Mouse (Mus musculus): ENCODE measurements around the gene Tagap. TPM values are rescaled to one million over a fixed set of nuclear protein-coding genes. Genes with fewer than 3 reads are reported as not detected.

The Tagap gene
- polyA plus RNA-seq, 1 experiment from 2014 or later = 0.80 TPM

DNA sequence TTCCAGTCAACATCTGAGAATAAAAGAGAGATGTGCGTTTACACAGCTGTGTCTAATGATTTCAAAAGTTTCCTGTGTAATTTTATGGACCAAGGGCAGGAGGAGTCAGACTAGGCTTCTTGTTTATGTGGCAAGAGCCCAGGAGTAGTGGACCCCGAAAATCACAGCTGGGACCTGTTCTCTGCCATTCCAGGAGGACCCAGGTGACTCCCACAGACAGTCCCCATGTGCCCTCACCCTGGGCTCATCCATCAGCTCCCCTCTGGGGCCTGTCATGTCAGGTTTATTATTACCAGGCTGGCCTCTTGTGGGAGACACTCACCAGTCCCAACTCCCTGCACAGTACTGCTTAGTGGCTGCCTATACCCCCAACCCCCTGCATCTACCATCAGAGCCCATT, 6.6 kb upstream of the Tagap start:
- WGBS = 62% methylated on average over 2 of the region's 2 CpGs
- ATAC-seq = no peak

DNA sequence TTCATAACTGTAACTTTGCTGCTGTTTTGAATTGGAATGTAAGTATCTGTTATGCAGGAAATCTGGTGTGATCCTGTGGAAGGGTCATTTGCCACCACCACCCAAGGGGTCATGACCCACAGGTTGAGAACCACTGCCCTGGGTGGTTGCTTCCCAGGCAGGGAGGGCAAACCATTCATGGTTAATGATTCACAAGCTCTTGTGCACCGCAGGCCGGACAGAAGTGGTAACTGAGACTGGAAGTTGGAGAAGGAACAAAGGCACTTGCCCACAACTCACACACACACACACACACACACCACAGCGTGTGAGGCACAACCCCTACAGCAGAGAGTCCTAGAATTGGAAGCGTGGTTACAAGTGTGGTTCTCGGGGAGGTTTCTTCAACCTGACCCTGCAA, 3.2 kb upstream of the Tagap start:
- Histone ChIP-seq H3K27me3 (replicated peaks; ENCODE audit: control insufficient read depth, insufficient read depth, low read length) (no peaks in the 10 kb centered on the region), H3K4me2 (replicated peaks; ENCODE audit: low read depth) (no peak overlapping the region), H3K36me3 (ENCODE audit: control insufficient read depth, insufficient read depth) (no peaks in the 10 kb centered on the region), H3K27ac (ENCODE audit: low read depth, low read length) (no peak overlapping the region), H3K4me1 (replicated peaks; ENCODE audit: control insufficient read depth, insufficient read depth, low read length) (no peaks in the 10 kb centered on the region), H3K9ac (ENCODE audit: low read depth, low read length) (no peak overlapping the region), H3K9me3 (ENCODE audit: control insufficient read depth) (no peaks in the 10 kb centered on the region), H3K4me3 (ENCODE audit: low read depth, low read length) (no peak overlapping the region)
- no peak for ATAC-seq
- no peak for TF ChIP-seq CTCF (IDR thresholded peaks at IDR 0.05; ENCODE audit: low read depth)
- WGBS = 63% methylated on average over 5 of the region's 5 CpGs

More for the DNA sequence above, 6.6 kb upstream of the Tagap start:
- Histone ChIP-seq H3K9me3 (ENCODE audit: control insufficient read depth) (no peaks in the 10 kb centered on the region), H3K4me3 (ENCODE audit: low read depth, low read length) (no peak overlapping the region), H3K27me3 (replicated peaks; ENCODE audit: control insufficient read depth, insufficient read depth, low read length) (no peaks in the 10 kb centered on the region), H3K9ac (ENCODE audit: low read depth, low read length) (no peak overlapping the region), H3K4me2 (replicated peaks; ENCODE audit: low read depth) (no peak overlapping the region), H3K27ac (ENCODE audit: low read depth, low read length) (no peak overlapping the region), H3K36me3 (ENCODE audit: control insufficient read depth, insufficient read depth) (no peaks in the 10 kb centered on the region), H3K4me1 (replicated peaks; ENCODE audit: control insufficient read depth, insufficient read depth, low read length) (no peaks in the 10 kb centered on the region)
- no peak for TF ChIP-seq CTCF (IDR thresholded peaks at IDR 0.05; ENCODE audit: low read depth)

DNA sequence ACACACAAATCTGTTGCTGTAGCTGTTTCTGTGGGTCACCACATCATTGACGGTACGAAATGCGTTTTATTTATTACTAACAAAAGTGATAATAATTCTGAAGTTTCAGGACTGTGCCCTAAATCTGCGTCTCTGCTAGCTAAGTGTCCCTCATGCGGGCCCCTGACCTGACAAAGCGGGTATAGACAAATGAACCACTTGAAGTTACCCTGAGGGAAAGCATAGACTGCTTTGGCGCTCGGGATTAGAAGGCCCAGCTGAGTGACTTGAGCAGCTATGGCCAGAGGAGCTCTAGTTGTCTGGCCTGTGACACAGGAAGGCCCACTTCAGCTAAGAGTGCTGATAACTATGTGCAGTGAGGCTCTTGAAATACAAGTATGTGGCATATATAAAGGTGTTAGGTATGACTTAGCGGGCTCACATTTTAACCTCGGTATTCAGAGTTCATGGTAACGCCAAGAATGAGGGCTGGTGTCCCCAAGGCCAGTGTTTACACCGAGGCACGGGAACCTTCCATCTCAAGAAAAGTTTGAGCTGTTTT, 1.5 kb upstream of the Tagap start:
- TF ChIP-seq CTCF (IDR thresholded peaks at IDR 0.05; ENCODE audit: low read depth) = no peak
- 87% methylated on average over 13 of the region's 13 CpGs for WGBS
- Histone ChIP-seq H3K4me1 (replicated peaks; ENCODE audit: control insufficient read depth, insufficient read depth, low read length) (no peaks in the 10 kb centered on the region), H3K9ac (ENCODE audit: low read depth, low read length) (no peak overlapping the region), H3K9me3 (ENCODE audit: control insufficient read depth) (no peaks in the 10 kb centered on the region), H3K4me2 (replicated peaks; ENCODE audit: low read depth) (no peak overlapping the region), H3K36me3 (ENCODE audit: control insufficient read depth, insufficient read depth) (no peaks in the 10 kb centered on the region), H3K27ac (ENCODE audit: low read depth, low read length) (no peak overlapping the region), H3K4me3 (ENCODE audit: low read depth, low read length) (no peak overlapping the region), H3K27me3 (replicated peaks; ENCODE audit: control insufficient read depth, insufficient read depth, low read length) (no peaks in the 10 kb centered on the region)
- no peak for ATAC-seq

DNA sequence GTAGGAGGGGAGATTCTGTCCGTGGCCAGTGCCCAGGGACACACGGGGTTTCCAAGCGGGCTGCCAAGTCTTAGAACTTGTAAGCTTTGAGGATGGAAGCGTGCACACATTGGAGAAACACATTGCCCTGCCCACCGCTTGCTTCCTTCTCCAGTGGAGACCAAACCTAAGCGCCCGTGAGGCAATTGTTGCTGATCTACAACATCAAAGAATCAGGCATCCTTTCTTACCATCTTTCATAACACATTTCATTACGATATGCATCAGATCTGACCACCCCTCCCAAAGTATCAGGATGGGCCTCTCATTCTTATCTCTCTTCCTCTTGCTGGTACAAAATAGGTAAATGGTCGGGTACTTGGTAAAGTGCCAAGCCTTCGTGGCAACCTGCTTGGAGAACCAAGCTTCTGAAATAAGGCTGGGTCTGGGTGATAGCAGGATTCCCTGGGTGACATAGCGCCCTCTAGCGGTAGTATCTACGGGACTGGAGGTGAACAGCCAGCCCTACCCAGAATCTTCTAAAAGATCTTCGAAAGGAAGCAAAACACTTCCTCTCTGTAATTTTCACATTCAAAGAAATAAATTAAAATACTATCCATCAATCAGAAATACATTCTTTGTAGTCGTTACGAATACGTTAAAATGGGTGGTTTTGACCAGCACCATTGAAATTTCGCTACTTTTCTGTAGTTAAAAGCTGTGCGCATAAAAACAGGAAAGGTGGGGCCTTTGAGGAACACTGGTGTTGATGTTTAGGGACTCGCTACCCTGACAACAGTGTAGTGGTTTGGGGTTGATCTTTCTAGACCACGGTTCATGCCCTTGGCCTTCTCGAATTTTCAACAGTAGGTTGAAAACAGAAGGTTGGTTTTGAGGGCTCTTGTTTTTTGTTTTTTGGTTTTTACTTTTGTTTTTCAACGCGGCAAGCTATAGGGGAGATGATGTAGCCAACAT, 2.1 kb downstream of the Tagap start:
- Histone ChIP-seq H3K4me2 (replicated peaks; ENCODE audit: low read depth) (no peak overlapping the region), H3K9ac (ENCODE audit: low read depth, low read length) (no peak overlapping the region), H3K27ac (ENCODE audit: low read depth, low read length) (no peak overlapping the region), H3K4me1 (replicated peaks; ENCODE audit: control insufficient read depth, insufficient read depth, low read length) (no peaks in the 10 kb centered on the region), H3K4me3 (ENCODE audit: low read depth, low read length) (no peak overlapping the region), H3K9me3 (ENCODE audit: control insufficient read depth) (no peaks in the 10 kb centered on the region), H3K27me3 (replicated peaks; ENCODE audit: control insufficient read depth, insufficient read depth, low read length) (no peaks in the 10 kb centered on the region), H3K36me3 (ENCODE audit: control insufficient read depth, insufficient read depth) (no peaks in the 10 kb centered on the region)
- no peak for ATAC-seq
- WGBS = 68% methylated on average over 24 of the region's 24 CpGs
- peak; percentile 79 for TF ChIP-seq CTCF (IDR thresholded peaks at IDR 0.05; ENCODE audit: low read depth)

DNA sequence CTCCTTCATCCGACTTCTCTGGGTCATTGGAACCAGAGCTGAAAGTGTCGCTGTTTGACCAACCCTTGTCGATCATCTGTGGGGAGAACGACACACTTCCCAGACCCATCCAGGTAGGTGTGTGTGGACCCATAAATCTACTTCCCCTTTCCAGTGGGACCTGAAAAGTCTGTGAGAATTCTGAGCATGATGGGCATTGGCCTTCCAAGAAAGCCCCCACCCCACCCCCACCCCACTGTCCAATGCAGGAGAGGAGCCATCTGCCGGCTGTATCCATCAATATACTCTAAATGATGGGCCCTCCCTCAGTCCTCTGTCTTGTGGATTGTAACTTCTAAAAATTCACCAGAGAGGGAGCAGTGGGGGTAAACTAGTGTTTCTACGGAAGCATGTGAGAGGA, 2.9 kb downstream of the Tagap start:
- Histone ChIP-seq H3K27me3 (replicated peaks; ENCODE audit: control insufficient read depth, insufficient read depth, low read length) (no peaks in the 10 kb centered on the region), H3K4me3 (ENCODE audit: low read depth, low read length) (no peak overlapping the region), H3K27ac (ENCODE audit: low read depth, low read length) (no peak overlapping the region), H3K36me3 (ENCODE audit: control insufficient read depth, insufficient read depth) (no peaks in the 10 kb centered on the region), H3K9me3 (ENCODE audit: control insufficient read depth) (no peaks in the 10 kb centered on the region), H3K4me2 (replicated peaks; ENCODE audit: low read depth) (no peak overlapping the region), H3K9ac (ENCODE audit: low read depth, low read length) (no peak overlapping the region), H3K4me1 (replicated peaks; ENCODE audit: control insufficient read depth, insufficient read depth, low read length) (no peaks in the 10 kb centered on the region)
- WGBS = 89% methylated on average over 6 of the region's 6 CpGs
- TF ChIP-seq CTCF (IDR thresholded peaks at IDR 0.05; ENCODE audit: low read depth) = no peak
- no peak for ATAC-seq

DNA sequence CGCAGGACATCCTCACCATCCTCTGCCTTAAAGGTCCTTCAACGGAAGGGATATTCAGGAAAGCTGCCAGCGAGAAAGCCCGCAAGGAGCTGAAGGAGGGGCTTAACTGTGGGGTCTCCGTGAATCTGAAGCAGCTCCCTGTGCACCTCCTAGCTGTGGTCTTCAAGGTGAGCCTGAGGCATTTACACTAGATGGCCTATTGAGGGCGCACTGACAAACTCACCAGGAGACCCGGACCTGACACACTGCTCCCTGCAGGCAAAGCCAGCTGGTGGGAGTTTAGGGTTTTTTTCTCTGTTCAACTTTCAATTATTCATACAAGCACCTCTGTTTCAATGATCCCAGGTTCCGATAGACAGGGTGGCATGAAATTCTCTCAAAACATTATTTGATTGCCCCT, 3.5 kb downstream of the Tagap start:
- Histone ChIP-seq H3K27me3 (replicated peaks; ENCODE audit: control insufficient read depth, insufficient read depth, low read length) (no peaks in the 10 kb centered on the region), H3K4me3 (ENCODE audit: low read depth, low read length) (no peak overlapping the region), H3K9me3 (ENCODE audit: control insufficient read depth) (no peaks in the 10 kb centered on the region), H3K4me2 (replicated peaks; ENCODE audit: low read depth) (no peak overlapping the region), H3K9ac (ENCODE audit: low read depth, low read length) (no peak overlapping the region), H3K4me1 (replicated peaks; ENCODE audit: control insufficient read depth, insufficient read depth, low read length) (no peaks in the 10 kb centered on the region), H3K27ac (ENCODE audit: low read depth, low read length) (no peak overlapping the region), H3K36me3 (ENCODE audit: control insufficient read depth, insufficient read depth) (no peaks in the 10 kb centered on the region)
- no peak for ATAC-seq
- WGBS = 33% methylated on average over 8 of the region's 8 CpGs
- TF ChIP-seq CTCF (IDR thresholded peaks at IDR 0.05; ENCODE audit: low read depth) = peak; percentile 55

All from intestine, postnatal 0 days (tissue).